Mouse (Mus musculus) MEL (cell line): ENCODE data around the gene Gm10295.

Experiments
- CTCF ChIP-seq, 3 experiments: IDR thresholded peaks in 2 of 3; conservative IDR thresholded peaks in 1 of 3; 2 replicates each; pipeline ENCODE4 v1.5.1; 2011 to 2012; ENCODE audit warnings: low read length in 3 of 3, low read depth in 2 of 3, mild to moderate bottlenecking in 2 of 3, improper control_type of control experiment in 1 of 3, inconsistent platforms in 1 of 3, mixed read lengths in 1 of 3, moderate library complexity in 1 of 3; ENCODE audit not compliant: control insufficient read depth in 1 of 3, insufficient read depth in 1 of 3, poor library complexity in 1 of 3, severe bottlenecking in 1 of 3
- E2F4 ChIP-seq: IDR thresholded peaks from 2 replicates; pipeline ENCODE4 v1.6.1; 2011; ENCODE audit warnings: low read depth, low read length, improper control_type of control experiment, borderline replicate concordance
- EP300 ChIP-seq, 2 experiments: IDR thresholded peaks; 2 replicates each; pipeline ENCODE4 v1.6.1; 2011; ENCODE audit warnings: improper control_type of control experiment in 2 of 2, low read length in 2 of 2, low read depth in 1 of 2, mild to moderate bottlenecking in 1 of 2
- HCFC1 ChIP-seq: IDR thresholded peaks from 2 replicates; pipeline ENCODE4 v1.6.1; 2012; ENCODE audit warnings: low read depth, mild to moderate bottlenecking, inconsistent platforms, low read length, improper control_type of control experiment, moderate library complexity
- JUND ChIP-seq: IDR thresholded peaks from 2 replicates; pipeline ENCODE4 v1.6.1; 2011; ENCODE audit warnings: low read depth, mild to moderate bottlenecking, improper control_type of control experiment, low read length
- MAFK ChIP-seq: IDR thresholded peaks from 2 replicates; pipeline ENCODE4 v1.6.1; 2011; ENCODE audit warnings: low read depth, mild to moderate bottlenecking, low read length, improper control_type of control experiment, borderline replicate concordance
- MEF2A ChIP-seq: IDR thresholded peaks from 2 replicates; pipeline ENCODE4 v1.6.1; 2014; ENCODE audit warnings: low read depth, mild to moderate bottlenecking, inconsistent platforms, low read length, improper control_type of control experiment; ENCODE audit not compliant: poor library complexity, insufficient replicate concordance, severe bottlenecking; ENCODE audit errors: extremely low read depth
- POLR2AphosphoS5 ChIP-seq: IDR thresholded peaks from 2 replicates; pipeline ENCODE4 v1.6.1; 2012; ENCODE audit warnings: low read depth, borderline replicate concordance, mild to moderate bottlenecking, inconsistent platforms, low read length, moderate library complexity, mixed read lengths
- USF1 ChIP-seq: IDR thresholded peaks from 2 replicates; pipeline ENCODE4 v1.6.1; 2014; ENCODE audit warnings: low read depth, mild to moderate bottlenecking, inconsistent platforms, low read length, improper control_type of control experiment, moderate library complexity
- ZC3H11A ChIP-seq: IDR thresholded peaks from 2 replicates; pipeline ENCODE4 v1.6.1; 2012; ENCODE audit warnings: low read depth, mild to moderate bottlenecking, inconsistent platforms, low read length, improper control_type of control experiment
- ZNF384 ChIP-seq: IDR thresholded peaks from 2 replicates; pipeline ENCODE4 v1.6.1; 2012; ENCODE audit warnings: low read depth, mild to moderate bottlenecking, inconsistent platforms, low read length, improper control_type of control experiment

GRCm38 (mm10) chr7:71348922-71349321, 2.4 kb downstream of the Gm10295 start:
- TF ChIP-seq CTCF (IDR thresholded peaks at IDR 0.05 in 2 of 3, conservative IDR thresholded peaks at IDR 0.05 in 1 of 3; ENCODE audit: control insufficient read depth in 1 of 3, insufficient read depth in 1 of 3, low read depth in 2 of 3, low read length in 3 of 3, poor library complexity in 1 of 3, severe bottlenecking in 1 of 3), result no peak
- TF ChIP-seq POLR2AphosphoS5, result no peak
- no peak for TF ChIP-seq HCFC1
- TF ChIP-seq USF1, result no peak
- TF ChIP-seq E2F4, result no peak
- TF ChIP-seq ZC3H11A, result no peak
- no peak for TF ChIP-seq ZNF384
- no peak for TF ChIP-seq JUND
- TF ChIP-seq MEF2A, result no peak
- TF ChIP-seq EP300 (IDR thresholded peaks at IDR 0.05; ENCODE audit: low read depth in 1 of 2, low read length in 2 of 2), result no peak
- no peak for TF ChIP-seq MAFK
